Mouse (Mus musculus): ENCODE measurements around the gene Akap4. TPM values are rescaled to one million over a fixed set of nuclear protein-coding genes. Genes with fewer than 3 reads are reported as not detected.

The Akap4 gene
- polyA plus RNA-seq, 1 experiment from 2014 or later, result not detected

Other genes with a start within 250 kb of the Akap4 start
- 0.32 and 0.52 TPM in 2 replicates for gene Ccnb3, start 25.9 kb upstream of the Akap4 start, polyA plus RNA-seq (2016; fragmentation: Nextera tagmentation; extraction: Ambion mirVana)